Mouse (Mus musculus): ENCODE results near the gene Ezh2. TPM values are rescaled to one million over a fixed set of nuclear protein-coding genes. Genes with fewer than 3 reads are reported as not detected.

Ezh2 gene
- 27.2 TPM for polyA plus RNA-seq (2017; shearing (Covaris generic))

GRCm38 (mm10) chr6:47594926-47595623 lies at the start of gene Ezh2:
Ezh2 (minus strand) TSS chr6:47595341.

Other genes with a start within 250 kb of the Ezh2 start
- gene Cul1, start 141.9 kb downstream of the Ezh2 start, polyA plus RNA-seq (2017; shearing (Covaris generic)) = 67.2 TPM
- gene Pdia4, start 218.1 kb upstream of the Ezh2 start, polyA plus RNA-seq (2017; shearing (Covaris generic)) = 160 TPM
- not detected for gene Zfp786, start 235.5 kb upstream of the Ezh2 start, polyA plus RNA-seq (2017; shearing (Covaris generic))
- 20.6 TPM for gene Zfp398, start 240.3 kb upstream of the Ezh2 start, polyA plus RNA-seq (2017; shearing (Covaris generic))

All from CD4-positive, CD25-positive, alpha-beta regulatory T cell, adult 9 weeks (primary cell).